Mouse (Mus musculus): ENCODE results near the gene Sav1.

Sav1 gene

GRCm38 (mm10) chr12:69962468-69962867 lies 24.3 kb downstream of the Sav1 start:
- DNase-seq (ENCODE audit: low read depth, low spot score) = no peak

GRCm38 (mm10) chr12:69957378-69957777 lies 29.4 kb downstream of the Sav1 start:
- no peak for DNase-seq (ENCODE audit: low read depth, low spot score)

GRCm38 (mm10) chr12:69947502-69947901 lies 39.3 kb downstream of the Sav1 start:
- DNase-seq (ENCODE audit: low read depth, low spot score) = no peak

DNA sequence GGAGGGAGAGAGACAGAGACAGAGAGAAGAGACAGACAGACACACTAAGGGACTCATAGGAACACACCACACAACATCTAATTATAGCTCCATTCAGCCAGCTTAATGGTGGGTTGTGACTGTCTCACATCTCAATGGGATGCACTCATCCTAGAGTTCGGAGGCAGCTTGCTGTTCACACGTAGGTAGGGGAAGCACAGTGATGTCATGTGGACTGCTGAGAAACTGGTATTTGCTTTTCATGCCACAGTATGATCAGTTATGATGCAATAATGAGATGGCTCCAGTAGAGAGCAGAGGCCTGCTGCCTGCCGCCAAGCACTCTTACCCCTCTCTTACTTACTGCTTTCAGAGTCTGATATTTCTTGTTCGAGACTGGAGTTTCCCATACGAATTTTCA lies 40.9 kb downstream of the Sav1 start:
- no peak for DNase-seq (ENCODE audit: low read depth, low spot score)

- no peak for DNase-seq (ENCODE audit: low read depth, low spot score)
These were observed 45.0 kb downstream of the Sav1 start for GRCm38 (mm10) chr12:69941655-69942329.

- DNase-seq (ENCODE audit: low read depth, low spot score) = no peak
These were observed 47.5 kb downstream of the Sav1 start for GRCm38 (mm10) chr12:69939291-69939690.

GRCm38 (mm10) chr12:69937731-69938130 lies 49.1 kb downstream of the Sav1 start:
- DNase-seq (ENCODE audit: low read depth, low spot score) = no peak

- DNase-seq (ENCODE audit: low read depth, low spot score) = no peak
These were observed 60.1 kb downstream of the Sav1 start for GRCm38 (mm10) chr12:69926716-69927115.

DNA sequence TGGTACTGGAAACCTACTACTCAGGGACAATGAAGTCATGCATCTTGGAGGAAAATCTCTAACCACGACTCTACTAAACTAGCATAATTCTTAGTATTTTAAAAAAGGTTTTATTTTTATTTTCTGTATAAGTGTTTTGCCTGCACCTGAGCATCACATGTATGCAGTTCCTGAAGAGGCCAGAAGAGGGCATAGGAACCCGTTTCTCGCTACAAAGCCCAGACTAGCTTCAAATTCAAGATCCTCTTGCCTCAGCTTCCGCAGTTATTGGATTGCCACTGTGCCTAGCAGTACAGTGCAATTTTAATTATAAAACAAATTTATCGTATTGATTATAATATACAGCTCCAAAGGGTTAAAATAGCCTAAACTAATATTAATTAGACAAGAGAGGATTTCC lies 62.8 kb downstream of the Sav1 start:
- DNase-seq (ENCODE audit: low read depth, low spot score) = peak; percentile 59

DNA sequence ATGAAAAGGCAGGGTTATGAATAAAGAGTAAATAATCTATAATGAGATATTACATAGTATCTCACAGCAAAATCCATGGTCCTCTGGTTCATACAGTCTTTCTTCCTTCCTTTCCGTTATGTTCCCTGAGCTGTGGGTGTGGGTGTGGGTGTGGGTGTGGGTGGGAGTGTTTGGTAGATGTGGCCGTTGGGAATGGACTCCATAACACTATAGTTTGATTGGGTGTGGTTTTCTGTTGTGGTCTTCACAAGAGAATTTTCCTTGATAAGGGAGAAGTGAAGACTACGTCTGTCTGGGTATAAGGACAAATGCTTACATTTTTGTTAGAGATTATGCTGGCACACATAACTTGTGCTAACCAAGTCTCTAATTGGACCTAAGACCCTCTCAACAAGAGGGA lies 63.2 kb downstream of the Sav1 start:
- DNase-seq (ENCODE audit: low read depth, low spot score) = no peak

- no peak for DNase-seq (ENCODE audit: low read depth, low spot score)
These were observed 63.7 kb downstream of the Sav1 start for GRCm38 (mm10) chr12:69923128-69923527.

- DNase-seq (ENCODE audit: low read depth, low spot score) = no peak
These were observed 64.7 kb downstream of the Sav1 start for GRCm38 (mm10) chr12:69922099-69922498.

DNA sequence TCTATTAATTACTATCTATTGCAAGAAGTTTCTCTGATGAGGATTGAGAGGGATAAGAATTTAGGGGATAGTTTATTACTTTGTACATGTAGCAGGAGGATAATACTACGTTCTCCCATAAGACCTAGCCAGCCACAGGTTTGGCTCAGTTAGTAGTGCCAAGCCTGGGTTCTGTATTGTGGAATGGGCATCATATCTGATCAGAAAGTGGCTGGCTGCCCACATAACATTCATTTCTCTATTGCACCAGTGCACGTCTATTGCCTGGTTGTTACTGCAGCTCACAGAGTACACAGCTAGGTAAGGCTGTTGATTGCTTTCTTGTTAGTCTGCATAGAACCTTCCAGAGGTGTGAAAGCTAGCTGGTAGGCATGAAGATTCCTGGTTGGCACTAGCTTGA lies 68.9 kb downstream of the Sav1 start:
- no peak for DNase-seq (ENCODE audit: low read depth, low spot score)

All from forelimb bud, embryonic 11.5 days (tissue).